In genomic region chr4:49626973-49627372, GRCm38 (mm10) we compare ENCODE assay signal across 9 mouse cellular contexts. TPM values are rescaled to one million over a fixed set of nuclear protein-coding genes. Genes with fewer than 3 reads are reported as not detected.
A peak's percentile ranks its signal among the peaks of the same experiment; 100 is the strongest.
DNase-seq lines count a peak whose midpoint lies in the region; TF ChIP-seq lines count a peak whose summit lies in the region.
"Had no signal": no experiment of that assay in that cellular context is flagged by ENCODE, and none has a peak within 500 bp of the region (broad histone marks: within the 10 kb centered on the region; RNA-seq: fewer than 3 reads in every experiment).

No protein-coding gene starts in this region.

- 0% methylated on average over 3 of the region's 3 CpGs for WGBS in lung, adult 2 months

- no peak overlapping the region for H3K27ac ChIP-seq in ES-E14 (ENCODE audit: insufficient read depth, low read depth, low read length, poor library complexity, severe bottlenecking)
- H3K27ac ChIP-seq: limb, embryonic 13.5 days had no signal

- in situ Hi-C loops in ES-E14 (cut with MboI; ENCODE audit: low sequenced_read_pairs in 2 of 2, unreplicated experiment in 2 of 2), result loop anchor here in 1 of 2 experiments (10.0 to 25.0 kb wide), 2 partner anchors 62 to 1165 kb away; partner anchors contain the start of gene Tex10

- no peak overlapping the region for H3K4me3 ChIP-seq in ES-E14 (ENCODE audit: insufficient read depth in 1 of 2, low read depth in 1 of 2, low read length in 2 of 2, poor library complexity in 1 of 2, severe bottlenecking in 1 of 2)
- no peak overlapping the region for H3K4me3 ChIP-seq in lung, adult 2 months (replicated peaks; ENCODE audit: extremely low read depth, low read depth, low read length)
- H3K4me3 ChIP-seq: limb, embryonic 13.5 days had no signal

- no peak for TF ChIP-seq POLR2A in lung, adult 2 months (IDR thresholded peaks at IDR 0.05; ENCODE audit: borderline replicate concordance, extremely low read depth, low read depth, low read length)

- H3K9me3 ChIP-seq in ES-E14 (ENCODE audit: control insufficient read depth, insufficient read depth, low read depth, low read length), result no peaks in the 10 kb centered on the region
- H3K9me3 ChIP-seq: limb, embryonic 13.5 days had no signal

- no peaks in the 10 kb centered on the region for H3K36me3 ChIP-seq in ES-E14 (ENCODE audit: control insufficient read depth, insufficient read depth, low read length, poor library complexity, severe bottlenecking)
- H3K36me3 ChIP-seq: limb, embryonic 13.5 days had no signal

- DNase-seq in B cell, adult 2 months, result peak; percentile 79 to 82
- peak; percentile 59 for DNase-seq in ES-E14 (ENCODE audit: low read depth, low spot score)
- peak; percentile 71 to 80 for DNase-seq in cerebellum, adult 18-20 months
- DNase-seq in frontal cortex, postnatal 36 days (ENCODE audit: low spot score in 2 of 2), result peak; percentile 66 to 90
- DNase-seq in kidney, postnatal 4 days, result peak; percentile 83 to 85
- peak; percentile 73 for DNase-seq in lung, adult 2 months
- peak; percentile 83 for DNase-seq in right cerebral cortex, postnatal 14 days
- DNase-seq in urinary bladder, postnatal 25 days (ENCODE audit: low spot score), result peak; percentile 67

- TF ChIP-seq CTCF in lung, adult 2 months (IDR thresholded peaks at IDR 0.05; ENCODE audit: insufficient read depth, low read length), result peak; percentile 66

- H3K4me1 ChIP-seq in ES-E14 (ENCODE audit: control insufficient read depth in 2 of 2, insufficient read depth in 2 of 2, low read length in 2 of 2, poor library complexity in 1 of 2), result no peaks in the 10 kb centered on the region
- H3K4me1 ChIP-seq in lung, adult 2 months (ENCODE audit: control insufficient read depth, insufficient read depth, low read length), result no peaks in the 10 kb centered on the region
- H3K4me1 ChIP-seq: limb, embryonic 13.5 days had no signal

- no peak overlapping the region for H3K9ac ChIP-seq in ES-E14 (ENCODE audit: insufficient read depth, low read depth, low read length, poor library complexity, severe bottlenecking)
- H3K9ac ChIP-seq: limb, embryonic 13.5 days had no signal

TF ChIP-seq in ES-E14, 5 proteins besides CTCF, POLR2A, EP300 and RAD21:
- no peak for TF ChIP-seq HCFC1 (IDR thresholded peaks at IDR 0.05; ENCODE audit: borderline replicate concordance, insufficient read depth, low read length)
- TF ChIP-seq CHD2 (IDR thresholded peaks at IDR 0.05; ENCODE audit: low read depth, low read length), result no peak
- TF ChIP-seq ZNF384 (IDR thresholded peaks at IDR 0.05; ENCODE audit: low read depth, low read length), result peak; percentile 72; the same call in 1 of the 2 replicates
- peak; percentile 51; the same call in 1 of the 2 replicates for TF ChIP-seq ZC3H11A (IDR thresholded peaks at IDR 0.05; ENCODE audit: borderline replicate concordance, low read depth, low read length)

RNA-seq across cellular contexts. Expression of gene Rnf20, which starts 4.8 kb away (rescaled TPM):
- 41.0 and 43.6 TPM in 2 replicates for total RNA-seq in ES-E14 (2012; rRNA removed)
- polyA plus RNA-seq in lung, adult 2 months (2012; rRNA removed), result 19.7 and 25.5 TPM in 2 replicates

RNA-seq across cellular contexts. Expression of gene Tmem246, which starts 29.3 kb away (rescaled TPM):
- total RNA-seq in ES-E14 (2012; rRNA removed), result 2.3 and 2.7 TPM in 2 replicates
- polyA plus RNA-seq in lung, adult 2 months (2012; rRNA removed), result 51.7 and 52.8 TPM in 2 replicates

RNA-seq across cellular contexts. Expression of gene Ppp3r2, which starts 54.9 kb away (rescaled TPM):
- total RNA-seq in ES-E14 (2012; rRNA removed), result not detected in 2 replicates
- polyA plus RNA-seq in lung, adult 2 months (2012; rRNA removed), result 0.03 TPM in 1 of 2 replicates, not detected in the other
